Comparison of ENCODE assay signal across 8 mouse cellular contexts in genomic region chr2:121505942-121506882, GRCm38 (mm10). TPM values are rescaled to one million over a fixed set of nuclear protein-coding genes. Genes with fewer than 3 reads are reported as not detected.
DNase-seq lines count a peak whose midpoint lies in the region; ATAC-seq lines count a peak whose summit lies in the region.
"Not testable (repeated sequence)": the region's sequence is repeated elsewhere in the genome, so short reads cannot be mapped to it uniquely, and the experiment has no call there.

Gene Mfap1a (minus strand): TSS chr2:121506665.
Gene Wdr76 (plus strand): TSS chr2:121506723.

- DNase-seq in T-cell, adult 2 months (ENCODE audit: low spot score): peak; percentile 85
- peak; percentile 80 to 84 for DNase-seq in cerebellum, postnatal 36 days
- peak; percentile 86 to 87 for DNase-seq in frontal cortex, postnatal 36 days (ENCODE audit: low spot score in 2 of 2)
- peak; percentile 84 for DNase-seq in left cerebral cortex, adult 18-20 months (ENCODE audit: low spot score in 2 of 2)
- peak; percentile 90 for DNase-seq in right cerebral cortex, adult 18-20 months
- peak; percentile 29 for DNase-seq in urinary bladder, postnatal 10 days (ENCODE audit: low spot score)

- H3K4me1 ChIP-seq in hindbrain, embryonic 16.5 days (ENCODE audit: control insufficient read depth, insufficient read depth, low read depth, low read length): not testable (repeated sequence)

- H3K27me3 ChIP-seq in hindbrain, embryonic 16.5 days (replicated peaks; ENCODE audit: control insufficient read depth, insufficient read depth, low read length): not testable (repeated sequence)

- peak within 1 kb of the TSS; percentile 62 for H3K4me3 ChIP-seq in hindbrain, embryonic 16.5 days (ENCODE audit: low read length)
- H3K4me3 ChIP-seq in macrophage (ENCODE audit: inconsistent target): peak within 1 kb of the TSS; percentile 69

- peak within 1 kb of the TSS; percentile 68 for H3K4me2 ChIP-seq in hindbrain, embryonic 16.5 days (ENCODE audit: low read length)

- peak; percentile 96 for ATAC-seq in hindbrain, embryonic 16.5 days

- H3K36me3 ChIP-seq in hindbrain, embryonic 16.5 days (ENCODE audit: control insufficient read depth, insufficient read depth, low read length); macrophage (ENCODE audit: inconsistent target): not testable (repeated sequence)

- peaks cover 75% of the 10 kb centered on the region for H3K79me2 ChIP-seq in macrophage (ENCODE audit: inconsistent target)

- H3K27ac ChIP-seq in hindbrain, embryonic 16.5 days (ENCODE audit: low read depth, low read length): peak within 1 kb of the TSS; percentile 66; the same call in 1 of the 2 replicates
- peak within 1 kb of the TSS; percentile 64 for H3K27ac ChIP-seq in macrophage

- H3K9me3 ChIP-seq in hindbrain, embryonic 16.5 days (ENCODE audit: control insufficient read depth, low read length): not testable (repeated sequence)

- 6% methylated on average over 34 of the region's 42 CpGs for WGBS in hindbrain, embryonic 16.5 days
- WGBS in macrophage (ENCODE audit: missing documents): 2% methylated on average over 20 of the region's 42 CpGs

- H3K9ac ChIP-seq in hindbrain, embryonic 16.5 days (ENCODE audit: low read depth, low read length): peak within 1 kb of the TSS; percentile 72

RNA-seq across cellular contexts. Expression of gene Mfap1a, which starts in this region (rescaled TPM):
- 28.4 and 28.6 TPM in 2 replicates for polyA plus RNA-seq in hindbrain, embryonic 16.5 days (2015; fragmentation: Nextera tagmentation; extraction: Ambion mirVana)
- 10 to 100 TPM; 27.9 to 34.0 TPM for total RNA-seq in left cerebral cortex, adult 18-20 months (2021)
- total RNA-seq in macrophage (2018; cell fraction: chromatin; rRNA removed): 10 to 100 TPM in 24 of 26 experiments, 1 to 10 TPM in 2; 8.4 to 33.8 (median 17.2) TPM
- 10 to 100 TPM; 24.0 to 45.5 (median 36.3) TPM for total RNA-seq in macrophage (2018; cell fraction: cytosol; rRNA removed)
- total RNA-seq in macrophage (2018; cell fraction: nucleus; rRNA removed): 10 to 100 TPM; 10.1 to 42.6 (median 20.4) TPM
- polyA plus RNA-seq in macrophage (2018): 25.0 to 47.6 TPM (median 28.9 TPM) in 3 replicates

RNA-seq across cellular contexts. Expression of gene Wdr76, which starts in this region (rescaled TPM):
- polyA plus RNA-seq in hindbrain, embryonic 16.5 days (2015; fragmentation: Nextera tagmentation; extraction: Ambion mirVana): 3.2 TPM in 2 replicates
- total RNA-seq in left cerebral cortex, adult 18-20 months (2021): 1 to 10 TPM; 4.2 to 4.7 TPM
- total RNA-seq in macrophage (2018; cell fraction: chromatin; rRNA removed): 10 to 100 TPM in 14 of 26 experiments, 1 to 10 TPM in 11, under 1 TPM in 1; 0.98 to 18.7 (median 10.2) TPM
- total RNA-seq in macrophage (2018; cell fraction: cytosol; rRNA removed): 1 to 10 TPM; 1.1 to 7.6 (median 4.6) TPM
- total RNA-seq in macrophage (2018; cell fraction: nucleus; rRNA removed): 10 to 100 TPM in 4 of 26 experiments, 1 to 10 TPM in 21, under 1 TPM in 1; 0.69 to 30.5 (median 6.1) TPM
- 3.4 to 10.8 TPM (median 3.4 TPM) in 3 replicates for polyA plus RNA-seq in macrophage (2018)

Comparison
In these comparisons a context has a peak if more than half of its experiments do, and no peak if none do; other contexts are left out.
1. Peak in every context shown above with its lines: DNase-seq, ATAC-seq, H3K4me3 ChIP-seq and H3K27ac ChIP-seq.
2. DNase-seq: peak in every context shown above with its lines; median percentile 90 in right cerebral cortex, adult 18-20 months; 86 in frontal cortex, postnatal 36 days; 85 in T-cell, adult 2 months; 84 in left cerebral cortex, adult 18-20 months; 82 in cerebellum, postnatal 36 days; 29 in urinary bladder, postnatal 10 days.